Mouse (Mus musculus) layer of hippocampus, postnatal 14 days (tissue): ENCODE data around the gene Col4a2. TPM values are rescaled to one million over a fixed set of nuclear protein-coding genes. Genes with fewer than 3 reads are reported as not detected.
A peak's percentile ranks its signal among the peaks of the same experiment; 100 is the strongest.

ENCODE experiments used
- DNase-seq, 2 experiments: peaks; one replicate each; pipeline ENCODE4 v3.0.0; 2021 to 2022; ENCODE audit warnings: low spot score in 2 of 2, mixed read lengths in 1 of 2
- long read RNA-seq, 2 experiments: library from polyadenylated mRNA; stranded (forward); transcript quantifications; one replicate each; pipeline ENCODE4 v2.0.0; 2021
- total RNA-seq, 2 experiments: library from RNA; stranded (reverse); gene quantifications; 2 replicates each; pipeline ENCODE4 v1.2.3; 2021

Col4a2 gene
- 10 to 100 TPM; 78.5 to 78.8 TPM for total RNA-seq
- long read RNA-seq, experiment 1, full-length matches to known transcripts = 17 of 100 reads
- long read RNA-seq, experiment 1, partial matches to known transcripts = 25 of 100 reads
- long read RNA-seq, experiment 1, other reads (novel, unspliced or antisense) = 58 of 100 reads
- long read RNA-seq, experiment 2, full-length matches to known transcripts = 18 of 152 reads
- long read RNA-seq, experiment 2, partial matches to known transcripts = 130 of 152 reads
- long read RNA-seq, experiment 2, other reads (novel, unspliced or antisense) = 4 of 152 reads

- DNase-seq = peak; percentile 67 to 74
Measured at GRCm38 (mm10) chr8:11312349-11313175, at the start of gene Col4a2, which contains the start of gene Col4a1. Col4a2 (plus strand) TSS chr8:11312805. Col4a1 (minus strand) TSS chr8:11312826.

- no peak for DNase-seq
Measured at GRCm38 (mm10) chr8:11263848-11264247, 48.8 kb upstream of the Col4a2 start.

- DNase-seq = no peak
Measured at GRCm38 (mm10) chr8:11265971-11266370, 46.6 kb upstream of the Col4a2 start.

- no peak for DNase-seq
Measured at GRCm38 (mm10) chr8:11266471-11266870, 46.1 kb upstream of the Col4a2 start.

GRCm38 (mm10) chr8:11268753-11269152, 43.9 kb upstream of the Col4a2 start:
- no peak for DNase-seq

- no peak for DNase-seq
Measured at GRCm38 (mm10) chr8:11270826-11271225, 41.8 kb upstream of the Col4a2 start.

- DNase-seq = no peak
Measured at GRCm38 (mm10) chr8:11272205-11272604, 40.4 kb upstream of the Col4a2 start.

- DNase-seq = peak; percentile 71 to 88
Measured at GRCm38 (mm10) chr8:11273506-11274158, 39.0 kb upstream of the Col4a2 start.

- no peak for DNase-seq
Measured at GRCm38 (mm10) chr8:11274415-11274814, 38.2 kb upstream of the Col4a2 start.

- no peak for DNase-seq
Measured at GRCm38 (mm10) chr8:11276286-11276685, 36.3 kb upstream of the Col4a2 start.

- no peak for DNase-seq
Measured at GRCm38 (mm10) chr8:11277602-11278051, 35.0 kb upstream of the Col4a2 start.

- peak in 1 of 2 experiments; percentile 40 for DNase-seq
Measured at GRCm38 (mm10) chr8:11278101-11278611, 34.4 kb upstream of the Col4a2 start.

GRCm38 (mm10) chr8:11279296-11279826, 33.2 kb upstream of the Col4a2 start:
- no peak for DNase-seq

- no peak for DNase-seq
Measured at GRCm38 (mm10) chr8:11280721-11281268, 31.8 kb upstream of the Col4a2 start.

GRCm38 (mm10) chr8:11282139-11282538, 30.5 kb upstream of the Col4a2 start:
- DNase-seq = no peak

- no peak for DNase-seq
Measured at GRCm38 (mm10) chr8:11282696-11283095, 29.9 kb upstream of the Col4a2 start.

- no peak for DNase-seq
Measured at GRCm38 (mm10) chr8:11283217-11283616, 29.4 kb upstream of the Col4a2 start.

- no peak for DNase-seq
Measured at GRCm38 (mm10) chr8:11285437-11285836, 27.2 kb upstream of the Col4a2 start.

GRCm38 (mm10) chr8:11287139-11287538, 25.5 kb upstream of the Col4a2 start:
- no peak for DNase-seq

- DNase-seq = peak in 1 of 2 experiments; percentile 38
Measured at GRCm38 (mm10) chr8:11288286-11288685, 24.3 kb upstream of the Col4a2 start.

- DNase-seq = no peak
Measured at GRCm38 (mm10) chr8:11290533-11290932, 22.1 kb upstream of the Col4a2 start.
